Mouse (Mus musculus) small intestine, adult 2 months (tissue): ENCODE measurements around the gene Jag2.

Experiments used
- CTCF ChIP-seq: fragments of 200-500 bp; IDR thresholded peaks from 2 replicates; pipeline ENCODE4 v1.5.1; 2012; ENCODE audit warnings: low read depth, mild to moderate bottlenecking, control low read depth, inconsistent platforms, low read length, moderate library complexity, mixed read lengths; ENCODE audit not compliant: insufficient replicate concordance, insufficient read length; ENCODE audit errors: extremely low read depth
- POLR2A ChIP-seq: fragments of 200-500 bp; IDR thresholded peaks from 2 replicates; pipeline ENCODE4 v1.6.1; 2012; ENCODE audit warnings: low read depth, mild to moderate bottlenecking, control low read depth, inconsistent platforms, low read length, moderate library complexity

DNA sequence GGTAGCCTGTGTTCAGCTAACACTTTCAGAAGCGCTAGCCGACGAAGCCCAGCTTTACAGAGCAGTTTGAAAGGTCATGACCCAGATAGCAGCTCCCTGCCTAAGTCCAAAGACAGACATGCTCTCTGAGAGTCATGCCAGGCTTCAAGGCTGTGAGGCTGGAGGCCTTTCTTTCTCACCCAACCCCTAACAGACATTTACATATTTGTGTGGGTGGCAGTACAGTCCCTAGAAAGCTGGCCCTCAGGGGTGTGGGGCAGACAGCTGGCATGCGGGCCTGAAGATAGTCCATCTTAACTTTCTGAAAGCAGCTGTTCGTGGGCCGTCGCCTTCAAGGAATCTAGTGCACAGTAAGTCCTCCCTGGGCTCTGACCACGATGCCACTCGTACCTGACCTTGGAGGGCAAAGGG is 67.7 kb downstream of the Jag2 start:
- no peak for TF ChIP-seq POLR2A
- TF ChIP-seq CTCF: no peak
